Mouse (Mus musculus) cerebellum, adult 11-12 months (tissue): ENCODE measurements at regions not wholly inside any gene's neighbourhood (a gene's known extent, or its start where the extent isn't known, plus 50 kb on each side); places are given as distances from the start of the nearest gene placed in this dataset.
A peak's percentile ranks its signal among the peaks of the same experiment; 100 is the strongest.
"Not testable (repeated sequence)": the region's sequence is repeated elsewhere in the genome, so short reads cannot be mapped to it uniquely, and the experiment has no call there.

Experiments used
- DNase-seq: peaks from one replicate; pipeline ENCODE4 v3.0.0; 2022

DNA sequence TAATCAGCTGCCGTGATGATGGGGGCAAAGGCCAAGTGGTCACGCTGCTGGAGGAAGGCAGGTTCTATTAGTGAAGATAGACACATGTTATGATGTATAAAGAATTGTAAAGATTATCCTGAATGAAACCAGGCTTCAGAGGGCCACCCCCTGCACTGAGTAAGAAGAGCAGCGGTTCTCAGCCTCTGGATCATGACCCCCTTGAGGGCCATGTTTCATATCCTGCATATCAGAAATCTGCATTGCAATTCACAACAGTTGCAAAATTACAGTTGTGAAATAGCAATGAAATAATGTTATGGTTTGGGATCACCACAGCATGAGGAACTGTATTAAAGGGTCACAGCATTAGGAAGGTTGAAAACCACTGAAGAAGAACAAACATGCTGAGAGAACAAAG is 162.5 kb upstream of the Zranb2 start:
- no peak for DNase-seq

DNA sequence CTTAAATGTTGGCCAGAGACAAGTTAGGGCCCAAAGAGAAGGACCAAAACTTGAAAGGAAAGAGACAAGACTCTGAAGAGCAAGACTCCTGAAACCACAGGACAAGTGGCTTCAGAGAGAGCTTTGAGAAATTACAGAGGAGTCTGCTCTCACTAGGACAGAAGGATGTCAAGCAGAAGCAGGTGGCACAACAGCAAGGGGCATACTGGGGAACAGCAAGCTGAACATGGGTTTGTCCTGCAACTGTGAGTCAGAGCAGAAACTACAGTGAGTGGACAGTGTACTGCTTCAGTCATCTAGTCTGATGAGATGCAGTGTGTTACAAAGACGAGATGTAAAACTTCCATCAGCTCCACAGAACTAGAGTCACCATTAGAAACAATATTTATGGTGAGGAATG is 160.6 kb upstream of the Zranb2 start:
- DNase-seq = peak; percentile 60

- DNase-seq = no peak
Observed at GRCm38 (mm10) chr3:157374178-157374577, 159.8 kb upstream of the Zranb2 start.

GRCm38 (mm10) chr3:157377531-157377930 is 156.4 kb upstream of the Zranb2 start:
- no peak for DNase-seq

DNA sequence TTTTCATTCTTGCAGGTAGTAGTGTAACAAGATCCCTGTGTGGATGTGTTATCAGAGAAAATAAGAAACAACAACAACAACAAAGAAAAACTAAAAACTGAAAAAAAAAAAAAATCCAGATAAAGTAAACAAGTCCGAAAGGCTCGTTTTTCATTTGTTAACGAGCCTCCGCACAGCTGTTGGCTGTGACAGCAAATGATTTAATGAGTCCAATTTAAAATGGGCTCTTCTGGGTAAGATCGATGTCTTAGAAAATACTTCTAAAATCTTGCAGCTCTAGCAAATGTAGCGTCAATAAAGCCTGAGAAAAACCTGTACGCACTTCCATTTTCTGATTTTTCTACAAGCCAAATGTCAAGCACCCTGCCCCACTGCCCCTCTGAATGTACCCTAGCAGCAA is 155.8 kb upstream of the Zranb2 start:
- no peak for DNase-seq

DNA sequence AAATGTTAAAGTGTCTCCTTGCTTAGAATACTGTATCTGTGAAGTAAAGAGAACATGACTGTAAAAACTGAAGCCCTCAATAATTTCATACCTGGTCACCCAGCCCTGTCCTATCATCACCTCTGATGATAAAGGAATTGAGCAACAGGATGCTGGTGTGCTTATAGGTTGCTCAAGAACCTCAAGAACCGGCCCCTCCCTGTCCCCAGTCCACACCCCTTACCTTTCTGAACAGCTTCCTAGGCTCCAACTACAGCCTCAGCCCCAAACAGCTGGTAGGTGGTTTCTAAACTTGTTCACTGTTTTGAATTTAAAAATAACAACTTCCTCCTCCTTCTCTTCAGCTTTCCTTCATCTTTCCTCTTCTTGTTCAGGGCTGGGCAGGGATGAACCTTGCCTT is 142.1 kb upstream of the Zranb2 start:
- no peak for DNase-seq

DNA sequence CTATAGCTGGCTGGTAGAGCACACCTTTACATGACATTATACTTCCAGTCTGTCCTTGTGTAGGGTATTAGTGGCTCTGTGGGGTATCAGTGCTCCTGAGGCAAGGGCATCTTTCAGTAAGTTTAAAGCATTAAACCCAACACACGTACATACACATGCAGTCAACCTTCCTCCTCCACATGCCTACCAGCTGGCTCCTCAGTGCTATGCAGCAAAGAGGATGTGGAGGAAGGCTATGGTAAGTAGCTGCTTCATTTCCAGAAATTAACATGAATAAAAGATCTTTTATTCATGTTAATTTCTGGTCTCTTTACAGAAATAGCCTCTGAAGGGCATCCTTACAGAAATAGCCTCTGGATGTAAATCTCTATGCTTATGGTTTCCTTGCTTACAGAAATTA is 140.1 kb upstream of the Zranb2 start:
- no peak for DNase-seq

GRCm38 (mm10) chr3:157399909-157400308 is 134.1 kb upstream of the Zranb2 start:
- no peak for DNase-seq

GRCm38 (mm10) chr3:157404054-157404453 is 129.9 kb upstream of the Zranb2 start:
- DNase-seq = no peak

- not testable (repeated sequence) for DNase-seq
Observed at GRCm38 (mm10) chr3:157423447-157423846, 110.5 kb upstream of the Zranb2 start.

DNA sequence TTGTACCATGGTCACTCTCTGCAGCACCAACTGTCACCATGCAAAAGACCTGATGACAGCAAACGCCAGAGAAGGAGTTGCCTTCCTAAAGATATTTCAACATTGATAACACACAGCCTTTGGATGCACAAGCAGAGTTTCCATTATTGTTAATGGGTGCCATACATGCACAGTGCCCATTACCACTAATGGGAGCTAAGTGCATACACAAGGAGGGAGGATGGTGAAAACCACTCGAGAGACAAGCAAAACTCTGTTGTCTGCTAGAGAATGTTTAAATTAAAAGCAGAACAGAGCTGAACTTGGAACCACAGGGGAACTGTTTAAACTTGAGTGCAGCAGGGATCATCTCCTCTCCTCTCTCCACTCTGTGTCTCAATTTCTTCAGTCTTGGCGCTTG is 107.2 kb upstream of the Zranb2 start:
- no peak for DNase-seq

DNA sequence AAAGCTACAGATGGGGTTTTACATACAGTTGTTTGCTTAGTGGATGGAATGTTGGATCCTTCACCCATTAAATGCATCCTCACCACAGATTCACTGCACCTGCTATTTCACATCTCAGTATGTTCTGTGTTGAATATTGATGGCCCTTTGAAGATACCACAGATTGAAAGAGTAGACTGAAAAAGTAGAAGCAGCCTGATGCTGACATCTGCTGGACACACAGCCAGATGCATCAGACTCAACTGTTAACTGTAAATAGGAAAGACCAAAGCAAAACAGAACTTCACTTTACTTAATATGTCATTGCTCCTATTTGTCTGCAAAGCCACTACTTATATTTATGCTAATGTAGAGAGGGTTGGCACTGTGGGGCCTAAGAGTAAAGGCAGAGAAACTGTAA is 84.2 kb upstream of the Zranb2 start:
- DNase-seq = peak; percentile 18

DNA sequence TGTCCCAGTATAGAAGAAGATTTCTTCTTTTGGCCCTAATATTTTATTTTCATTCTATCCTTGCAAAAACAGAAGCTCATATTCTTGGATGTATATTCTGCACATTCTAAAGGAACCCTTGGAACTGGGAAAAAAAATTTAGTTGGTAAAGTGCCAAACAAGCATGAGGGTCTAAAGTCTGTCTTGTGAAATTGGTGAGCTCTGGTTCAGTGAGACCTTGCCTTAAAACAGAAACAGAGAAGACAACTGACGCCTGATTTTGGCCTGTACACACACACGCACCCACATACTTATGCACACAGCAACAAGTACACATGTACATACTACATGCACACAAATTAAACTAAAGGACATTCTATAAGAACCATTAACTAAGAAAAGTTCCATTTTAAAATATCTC is 62.4 kb upstream of the Zranb2 start:
- DNase-seq = no peak

DNA sequence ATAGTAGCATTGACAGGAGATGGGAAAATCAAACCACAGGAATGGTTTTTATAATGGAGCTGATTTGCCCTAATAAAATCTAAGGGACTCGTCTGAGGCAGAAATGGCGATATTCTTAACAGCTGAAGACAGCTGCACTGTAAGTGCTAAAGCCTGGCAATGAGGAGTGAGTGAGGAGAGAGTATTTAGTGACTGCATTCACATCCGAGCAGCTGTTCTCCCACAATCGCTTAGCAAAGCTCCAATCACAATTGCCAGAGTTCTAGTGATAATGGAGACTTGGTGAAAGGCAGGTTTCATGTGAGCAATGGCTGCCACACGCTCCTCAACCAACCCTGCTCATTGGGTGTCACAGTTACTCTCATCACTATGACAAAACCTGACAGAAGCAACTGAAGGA is 61.3 kb upstream of the Zranb2 start:
- no peak for DNase-seq

DNA sequence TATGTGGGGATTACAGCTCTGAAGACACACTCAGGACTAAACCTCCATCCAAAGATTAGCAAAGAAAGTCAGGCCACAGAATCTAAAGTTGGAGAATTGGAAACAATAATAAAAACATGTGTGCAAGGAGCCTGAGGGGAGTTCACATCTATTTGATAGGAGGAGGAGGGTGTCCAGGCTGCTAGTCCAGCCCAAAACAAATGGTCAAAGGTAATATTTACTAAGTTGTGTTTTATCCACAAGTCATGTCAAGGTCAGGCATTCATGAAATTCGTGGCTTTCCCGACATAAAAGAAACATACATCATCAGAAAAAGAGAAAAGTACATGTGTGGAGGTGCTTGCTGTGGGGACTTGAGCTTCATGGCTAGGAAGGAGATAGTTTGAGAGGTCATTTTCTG is 56.2 kb upstream of the Zranb2 start:
- no peak for DNase-seq
